Mouse (Mus musculus): ENCODE results near the gene Ppp1r3e.

Gene Ppp1r3e

GRCm38 (mm10) chr14:54883154-54884021, 6.0 kb upstream of the Ppp1r3e start, which contains the start of the genes Bcl2l2 and Gm20521:
Gene Bcl2l2, plus strand, starts transcription at chr14:54883377.
Gene Gm20521, plus strand, starts transcription at chr14:54883441.
- DNase-seq (ENCODE audit: low read depth), result no peak

- no peak for DNase-seq (ENCODE audit: low read depth)
These were observed 757 bp downstream of the Ppp1r3e start for GRCm38 (mm10) chr14:54876539-54877047.

GRCm38 (mm10) chr14:54875844-54876538, 1.4 kb downstream of the Ppp1r3e start:
- DNase-seq (ENCODE audit: low read depth), result no peak

- DNase-seq (ENCODE audit: low read depth), result no peak
These were observed 3.2 kb downstream of the Ppp1r3e start for GRCm38 (mm10) chr14:54874165-54874564.

- no peak for DNase-seq (ENCODE audit: low read depth)
These were observed 6.5 kb downstream of the Ppp1r3e start, which contains the start of gene Homez for GRCm38 (mm10) chr14:54870861-54871260. Gene Homez, minus strand, starts transcription at chr14:54870961.

GRCm38 (mm10) chr14:54868026-54868425, 9.3 kb downstream of the Ppp1r3e start:
- no peak for DNase-seq (ENCODE audit: low read depth)

- no peak for DNase-seq (ENCODE audit: low read depth)
These were observed 10.4 kb downstream of the Ppp1r3e start for GRCm38 (mm10) chr14:54866936-54867335.

GRCm38 (mm10) chr14:54866268-54866667, 11.1 kb downstream of the Ppp1r3e start:
- no peak for DNase-seq (ENCODE audit: low read depth)

- no peak for DNase-seq (ENCODE audit: low read depth)
These were observed 11.7 kb downstream of the Ppp1r3e start for GRCm38 (mm10) chr14:54865626-54866025.

- no peak for DNase-seq (ENCODE audit: low read depth)
These were observed 12.9 kb downstream of the Ppp1r3e start for GRCm38 (mm10) chr14:54864313-54865036.

- DNase-seq (ENCODE audit: low read depth), result peak; percentile 81
These were observed 13.6 kb downstream of the Ppp1r3e start for GRCm38 (mm10) chr14:54863501-54864312.

- DNase-seq (ENCODE audit: low read depth), result no peak
These were observed 16.8 kb downstream of the Ppp1r3e start for GRCm38 (mm10) chr14:54860511-54860910.

GRCm38 (mm10) chr14:54857891-54858290, 19.5 kb downstream of the Ppp1r3e start:
- DNase-seq (ENCODE audit: low read depth), result no peak

- no peak for DNase-seq (ENCODE audit: low read depth)
These were observed 20.6 kb downstream of the Ppp1r3e start for GRCm38 (mm10) chr14:54856703-54857102.

- DNase-seq (ENCODE audit: low read depth), result no peak
These were observed 21.6 kb downstream of the Ppp1r3e start for GRCm38 (mm10) chr14:54855726-54856125.

GRCm38 (mm10) chr14:54843461-54843860, 33.9 kb downstream of the Ppp1r3e start:
- DNase-seq (ENCODE audit: low read depth), result peak; percentile 38

- no peak for DNase-seq (ENCODE audit: low read depth)
These were observed 53.6 kb downstream of the Ppp1r3e start for GRCm38 (mm10) chr14:54823716-54824115.

Measured in c-Kit-positive CD71-negative TER-119-negative erythroid progenitor cells, embryonic 14.5 days (primary cell).